Mouse (Mus musculus) 3T3-L1 (cell line): ENCODE results near the gene Atf6b.

Experiments
- DNase-seq: peaks from one replicate; pipeline ENCODE4 v3.0.0-alpha.2; 2015; ENCODE audit warnings: low read depth, low spot score

The Atf6b gene

GRCm38 (mm10) chr17:34692906-34693305, 46.0 kb downstream of the Atf6b start:
- peak; percentile 85 for DNase-seq

- no peak for DNase-seq
Measured at GRCm38 (mm10) chr17:34699575-34700408, 52.8 kb downstream of the Atf6b start.

GRCm38 (mm10) chr17:34700671-34701071, 53.7 kb downstream of the Atf6b start:
- no peak for DNase-seq
